Mouse (Mus musculus) testis, adult 2 months (tissue): Measurements from ENCODE around the gene Olfr1239.

Source experiments
- CTCF ChIP-seq: fragments of 200-500 bp; IDR thresholded peaks from 2 replicates; pipeline ENCODE4 v1.5.1; 2012; ENCODE audit warnings: low read depth, mild to moderate bottlenecking, inconsistent platforms, low read length, moderate library complexity; ENCODE audit not compliant: control insufficient read depth, insufficient read depth, insufficient replicate concordance
- POLR2A ChIP-seq: fragments of 200-500 bp; IDR thresholded peaks from 2 replicates; pipeline ENCODE4 v1.6.1; 2012; ENCODE audit warnings: low read depth, mild to moderate bottlenecking, inconsistent platforms, low read length, moderate library complexity; ENCODE audit not compliant: control insufficient read depth

- TF ChIP-seq CTCF: no peak
- no peak for TF ChIP-seq POLR2A
Measured at GRCm38 (mm10) chr2:89442900-89443299, 22.7 kb upstream of the Olfr1239 start, which contains the start of gene Olfr1240.
